Mouse (Mus musculus): ENCODE measurements around the gene Rpl13a.

DNA sequence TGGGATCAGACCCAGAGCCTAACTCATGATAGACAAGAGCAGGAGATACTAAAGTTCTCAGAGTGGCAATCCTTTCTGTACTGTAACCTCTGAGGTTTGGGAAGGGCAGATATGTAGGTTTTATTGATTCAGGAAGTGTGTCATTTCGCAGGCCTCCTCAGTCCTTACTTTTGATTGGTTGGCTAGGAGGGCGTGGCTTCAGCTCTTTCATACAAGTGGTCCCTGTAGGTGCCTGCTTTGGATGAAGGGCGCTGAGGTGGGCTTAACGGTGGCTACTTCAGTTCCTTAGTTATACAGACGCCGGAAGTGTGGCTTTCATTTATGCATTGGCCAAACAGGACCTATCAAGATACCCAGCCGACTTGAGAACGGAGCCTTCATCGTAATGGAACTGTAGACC, 27.0 kb upstream of the Rpl13a start:
- no peak for TF ChIP-seq CTCF (IDR thresholded peaks at IDR 0.05; ENCODE audit: low read depth)
- TF ChIP-seq EP300 (IDR thresholded peaks at IDR 0.05; ENCODE audit: low read depth): no peak

Data from heart, postnatal 0 days (tissue).